Mouse (Mus musculus) olfactory bulb, adult 2 months (tissue): ENCODE data around the gene Gabrd.

Experiments
- CTCF ChIP-seq: fragments of 200-500 bp; IDR thresholded peaks from 2 replicates; pipeline ENCODE4 v1.5.1; 2012; ENCODE audit warnings: low read depth, mild to moderate bottlenecking, low read length, moderate library complexity; ENCODE audit not compliant: insufficient read depth
- POLR2A ChIP-seq: fragments of 200-500 bp; IDR thresholded peaks from 2 replicates; pipeline ENCODE4 v1.6.1; 2012; ENCODE audit warnings: mild to moderate bottlenecking, low read depth, low read length, moderate library complexity; ENCODE audit not compliant: insufficient read depth

DNA sequence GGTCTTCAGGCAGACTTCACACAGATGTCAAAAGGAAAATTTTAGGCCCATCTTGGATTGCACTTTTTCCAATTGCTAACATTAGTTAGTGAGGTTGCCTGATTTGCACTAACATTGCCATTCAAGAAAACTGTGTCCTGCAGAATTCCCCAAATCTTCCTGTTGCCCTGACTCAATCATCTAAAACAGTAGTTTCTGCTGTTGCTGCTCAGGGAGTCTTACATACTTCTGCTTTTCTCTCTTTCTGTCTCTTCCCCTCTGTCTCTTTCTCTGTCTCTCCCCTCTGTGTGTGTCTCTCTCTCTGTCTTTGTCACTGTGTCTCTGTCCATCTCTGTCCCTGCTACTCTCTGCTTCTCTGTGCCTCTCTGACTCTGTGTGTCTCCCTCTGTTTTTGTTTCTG, 30.5 kb upstream of the Gabrd start:
- TF ChIP-seq CTCF = no peak
- TF ChIP-seq POLR2A = no peak
